In genomic region chr8:124960226-124960880, GRCm38 (mm10) we compare ENCODE assay signal across 9 mouse cellular contexts. TPM values are rescaled to one million over a fixed set of nuclear protein-coding genes. Genes with fewer than 3 reads are reported as not detected.
A peak's percentile ranks its signal among the peaks of the same experiment; 100 is the strongest.
DNase-seq lines count a peak whose midpoint lies in the region; ATAC-seq lines count a peak whose summit lies in the region.
"Had no signal": no experiment of that assay in that cellular context is flagged by ENCODE, and none has a peak within 500 bp of the region (broad histone marks: within the 10 kb centered on the region; RNA-seq: fewer than 3 reads in every experiment).

No protein-coding gene starts in this region.

- no peak overlapping the region for H3K4me3 ChIP-seq in embryonic facial prominence, embryonic 15.5 days (replicated peaks)
- H3K4me3 ChIP-seq: hindbrain, embryonic 12.5 days had no signal

- H3K9ac ChIP-seq in embryonic facial prominence, embryonic 15.5 days, result no peak overlapping the region
- H3K9ac ChIP-seq: hindbrain, embryonic 12.5 days had no signal

- no peaks in the 10 kb centered on the region for H3K36me3 ChIP-seq in embryonic facial prominence, embryonic 15.5 days
- H3K36me3 ChIP-seq: hindbrain, embryonic 12.5 days had no signal

- no peaks in the 10 kb centered on the region for H3K9me3 ChIP-seq in embryonic facial prominence, embryonic 15.5 days (replicated peaks)
- H3K9me3 ChIP-seq: hindbrain, embryonic 12.5 days had no signal

- 16% methylated on average over 8 of the region's 8 CpGs for WGBS in embryonic facial prominence, embryonic 15.5 days

- peak overlapping the region; percentile 34; the same call in 1 of the 2 replicates for H3K27ac ChIP-seq in embryonic facial prominence, embryonic 15.5 days (replicated peaks)
- H3K27ac ChIP-seq: hindbrain, embryonic 12.5 days had no signal

- ATAC-seq in embryonic facial prominence, embryonic 15.5 days (ENCODE audit: insufficient number of reproducible peaks, low FRiP score, low TSS enrichment, low read depth), result no peak

- no peak overlapping the region for H3K4me2 ChIP-seq in embryonic facial prominence, embryonic 15.5 days (replicated peaks)
- H3K4me2 ChIP-seq: hindbrain, embryonic 12.5 days had no signal

- H3K27me3 ChIP-seq in embryonic facial prominence, embryonic 15.5 days, result no peaks in the 10 kb centered on the region
- H3K27me3 ChIP-seq: hindbrain, embryonic 12.5 days had no signal

- DNase-seq in adrenal gland, postnatal 14 days, result peak; percentile 39
- DNase-seq in adrenal gland, adult 18-20 months (ENCODE audit: low spot score in 2 of 2), result no peak
- DNase-seq in kidney, adult 9 months, result peak; percentile 40
- DNase-seq in kidney, adult 11 months, result no peak
- DNase-seq in lung, postnatal 14 days, result peak; percentile 19
- DNase-seq in right cerebral cortex, postnatal 14 days, result no peak
- no peak for DNase-seq in frontal cortex, postnatal 25 days (ENCODE audit: low spot score in 2 of 2)

- H3K4me1 ChIP-seq in embryonic facial prominence, embryonic 15.5 days, result peaks cover 12% of the 10 kb centered on the region

RNA-seq across cellular contexts. Expression of gene Egln1, which starts 11.2 kb away (rescaled TPM):
- total RNA-seq in adrenal gland, postnatal 14 days (2021), result 63.4 and 77.1 TPM in 2 replicates
- total RNA-seq in adrenal gland, adult 18-20 months (2021), result 10 to 100 TPM; 70.9 to 90.0 TPM
- polyA plus RNA-seq in embryonic facial prominence, embryonic 15.5 days (2015; fragmentation: Nextera tagmentation; extraction: Ambion mirVana), result 13.6 and 15.6 TPM in 2 replicates

RNA-seq across cellular contexts. Expression of gene Tsnax, which starts 52.4 kb away (rescaled TPM):
- total RNA-seq in adrenal gland, postnatal 14 days (2021), result 74.1 and 74.7 TPM in 2 replicates
- 10 to 100 TPM; 68.4 to 87.7 TPM for total RNA-seq in adrenal gland, adult 18-20 months (2021)
- polyA plus RNA-seq in embryonic facial prominence, embryonic 15.5 days (2015; fragmentation: Nextera tagmentation; extraction: Ambion mirVana), result 125 and 131 TPM in 2 replicates

Comparison
In these comparisons a context has a peak if more than half of its experiments do, and no peak if none do; other contexts are left out.
1. DNase-seq: peak in adrenal gland, postnatal 14 days (single experiment), kidney, adult 9 months (single experiment) and lung, postnatal 14 days (single experiment); none in adrenal gland, adult 18-20 months (0 of 2), kidney, adult 11 months (single experiment), right cerebral cortex, postnatal 14 days (single experiment) and frontal cortex, postnatal 25 days (0 of 2).